Mouse (Mus musculus): ENCODE measurements at regions not wholly inside any gene's neighbourhood (a gene's known extent, or its start where the extent isn't known, plus 50 kb on each side); places are given as distances from the start of the nearest gene placed in this dataset.

DNA sequence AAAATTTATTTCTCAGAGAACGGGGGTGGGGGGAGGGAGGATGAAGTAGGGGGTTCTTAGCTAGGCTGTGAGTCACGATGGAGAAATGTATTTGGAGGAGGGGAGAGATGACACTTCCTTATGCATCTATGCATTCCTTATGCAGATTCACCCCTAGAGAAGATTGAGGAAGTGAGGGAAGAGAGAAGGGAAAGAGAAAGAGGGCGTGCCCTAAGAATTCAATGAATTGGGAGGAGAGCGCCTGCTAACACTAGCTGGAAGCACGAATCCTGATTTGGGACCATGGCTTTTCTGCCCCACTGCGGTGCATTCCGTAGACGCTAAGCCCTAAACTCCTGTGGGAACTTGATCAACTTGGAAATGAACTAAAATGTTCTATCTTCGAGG is 56.1 kb downstream of the Foxi3 start:
- ATAC-seq (ENCODE audit: low TSS enrichment), result no peak

DNA sequence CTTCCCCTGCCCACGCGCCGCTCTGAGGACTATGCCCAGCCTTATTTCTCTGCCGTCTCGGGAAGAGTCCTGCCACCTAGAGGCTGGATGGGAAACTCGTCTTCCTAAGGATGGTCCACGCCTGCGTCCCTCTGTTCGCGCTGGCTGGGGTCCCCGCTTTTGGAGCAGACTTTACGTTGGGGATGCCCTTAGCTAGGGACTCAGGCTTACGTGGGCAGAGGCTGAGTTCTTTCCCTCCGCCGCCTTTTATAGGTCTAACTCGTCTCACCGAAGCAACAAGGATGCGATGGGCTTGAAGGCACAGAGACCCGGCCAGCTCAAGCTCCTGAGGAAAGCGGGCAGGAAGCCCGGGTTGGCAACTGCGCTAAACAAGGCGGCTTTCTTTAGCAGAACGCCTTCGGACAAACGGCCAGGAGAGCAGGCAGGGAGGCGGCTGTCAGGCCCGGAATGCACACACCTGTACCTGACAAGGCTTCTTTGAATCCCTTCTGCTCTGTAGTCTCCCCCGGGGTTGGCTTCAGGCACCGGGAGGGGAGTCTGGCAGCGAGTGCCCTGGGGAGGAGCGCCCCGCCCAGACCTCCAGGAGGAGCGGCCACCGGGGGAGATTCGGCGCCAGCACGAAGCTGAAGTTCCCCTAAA is 56.6 kb downstream of the Foxi3 start:
- ATAC-seq (ENCODE audit: low TSS enrichment), result peak; percentile 99

DNA sequence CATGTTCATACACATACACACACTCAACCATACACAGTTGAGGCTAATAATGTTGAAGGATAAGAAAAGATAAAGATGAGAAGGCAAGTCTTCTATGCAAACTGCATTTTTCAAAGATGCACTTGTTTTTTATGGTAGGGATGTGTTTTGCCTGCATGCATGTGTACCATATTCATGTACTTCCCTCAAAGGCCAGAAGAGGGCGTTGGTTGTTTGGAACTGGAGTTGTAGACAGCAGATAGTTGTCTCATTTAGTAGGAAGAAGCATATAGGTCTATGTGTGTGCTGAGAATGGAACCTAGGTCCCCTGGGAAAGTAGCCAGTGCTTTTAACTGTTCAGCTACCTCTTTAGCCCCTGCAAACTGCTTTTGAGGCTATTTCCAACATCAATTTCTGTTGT is 60.1 kb downstream of the Foxi3 start:
- no peak for ATAC-seq (ENCODE audit: low TSS enrichment)

DNA sequence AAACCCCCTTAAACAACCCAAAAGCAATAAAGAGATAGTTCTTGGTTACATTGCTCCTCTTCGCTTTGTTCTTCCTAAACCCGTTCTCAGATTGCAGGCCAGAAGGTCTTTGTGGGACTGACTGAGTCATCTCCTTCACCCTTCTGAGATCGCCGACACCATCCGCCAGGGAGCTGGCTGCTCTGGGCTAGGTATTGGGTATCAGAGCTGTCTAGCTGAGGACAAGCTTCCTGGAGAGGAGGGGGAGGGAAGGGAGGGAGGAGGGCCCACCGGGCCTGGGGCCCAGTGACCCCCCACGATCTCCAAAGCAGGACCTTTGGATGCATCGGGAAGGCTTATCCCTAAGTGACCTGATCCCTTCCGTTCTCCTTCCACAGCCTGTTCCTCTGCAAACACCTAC is 65.0 kb downstream of the Foxi3 start:
- no peak for ATAC-seq (ENCODE audit: low TSS enrichment)

DNA sequence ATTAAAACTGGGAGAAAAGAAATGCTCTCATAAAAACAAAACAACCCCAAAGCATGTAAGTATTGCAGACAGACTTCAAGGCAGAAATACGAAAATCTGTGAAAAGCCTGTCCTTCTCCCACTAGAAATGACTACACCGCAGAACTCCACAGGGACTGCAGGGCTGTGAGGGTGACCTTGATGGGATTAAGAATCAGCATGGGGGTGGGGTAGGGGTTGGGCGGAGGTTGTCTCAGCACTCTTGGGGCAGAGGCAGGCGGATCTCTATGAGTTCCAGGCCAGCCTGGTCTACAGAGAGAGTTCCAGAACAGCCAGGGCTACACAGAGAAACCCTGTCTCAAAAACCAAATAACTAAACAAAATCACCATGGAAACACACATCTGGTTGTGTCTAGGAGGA is 69.1 kb downstream of the Foxi3 start:
- ATAC-seq (ENCODE audit: low TSS enrichment), result no peak

DNA sequence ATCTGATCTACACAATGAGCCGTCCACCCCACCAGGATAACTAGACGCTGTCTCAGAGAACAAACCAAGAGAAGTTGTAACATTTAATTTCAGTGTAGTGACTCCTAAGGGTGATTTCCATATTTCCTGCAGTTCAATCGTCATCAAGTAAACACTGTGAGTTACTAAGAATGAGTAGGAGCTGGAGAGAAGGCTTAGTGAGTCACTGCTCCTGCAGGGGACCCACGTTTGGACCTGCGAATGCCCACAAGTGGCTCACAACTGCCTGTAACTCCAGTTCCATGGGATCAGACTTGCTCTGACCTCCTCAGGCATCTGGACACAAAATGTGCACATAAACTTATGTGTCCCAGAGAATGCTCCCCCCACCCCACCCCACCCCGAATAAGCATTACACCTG is 73.3 kb downstream of the Foxi3 start:
- ATAC-seq (ENCODE audit: low TSS enrichment), result peak; percentile 50; the same call in 1 of the 2 replicates

DNA sequence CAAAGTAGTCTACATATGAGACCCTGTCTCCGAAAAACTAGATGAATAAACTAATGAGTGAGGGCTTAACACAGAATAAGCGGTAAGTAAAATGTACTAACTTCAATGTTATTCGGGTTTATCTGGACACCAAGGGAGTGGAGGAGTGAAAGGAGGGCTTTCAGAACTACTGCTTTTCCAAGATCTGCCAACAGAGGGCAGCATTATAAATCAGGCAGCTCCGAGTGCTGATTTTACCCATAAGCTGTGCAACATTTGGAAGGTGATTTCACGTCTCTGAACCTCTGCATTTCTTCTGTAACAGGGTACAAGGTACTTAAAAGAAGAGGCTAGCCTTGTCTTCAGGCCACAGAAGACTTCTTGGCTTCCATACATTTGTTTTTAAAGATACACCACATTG is 74.2 kb downstream of the Foxi3 start:
- no peak for ATAC-seq (ENCODE audit: low TSS enrichment)

DNA sequence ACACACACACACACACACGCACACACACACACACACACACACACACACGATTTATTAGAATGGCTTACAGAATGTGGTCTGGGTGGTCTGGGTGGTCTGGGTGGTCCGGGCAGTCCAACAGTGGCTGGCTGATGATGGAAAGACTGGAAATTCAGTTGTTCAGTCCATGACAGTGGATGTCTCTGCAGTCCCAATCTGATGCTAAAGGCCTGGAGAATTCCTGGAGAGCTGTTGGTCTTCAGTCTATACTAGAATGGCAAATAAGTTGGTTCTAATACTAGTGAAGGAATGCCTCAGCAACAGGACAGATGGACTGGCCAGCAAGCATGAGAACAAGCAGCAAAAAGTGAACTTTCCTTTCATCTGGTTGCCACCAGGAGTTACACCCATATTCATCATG is 87.9 kb downstream of the Foxi3 start:
- no peak for ATAC-seq (ENCODE audit: low TSS enrichment)

DNA sequence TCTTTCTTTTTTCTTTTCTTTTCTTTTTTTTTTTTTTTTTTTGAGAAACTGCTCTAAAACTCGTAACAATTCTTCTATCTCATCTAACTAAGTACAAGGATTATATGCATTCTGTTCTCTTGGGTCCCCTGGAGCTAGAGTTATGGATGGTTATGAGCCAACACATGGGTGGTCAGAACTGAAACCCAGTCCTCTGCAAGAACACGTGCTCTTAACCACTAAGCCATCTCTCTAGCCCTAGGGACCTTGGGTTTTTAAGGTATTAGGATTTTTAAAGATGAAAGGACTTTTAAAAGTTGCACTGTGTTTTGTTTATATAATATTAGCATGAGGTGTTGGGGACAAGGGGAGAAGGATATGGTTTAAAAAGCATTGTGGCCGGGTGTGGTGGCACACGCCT is 88.9 kb downstream of the Foxi3 start:
- no peak for ATAC-seq (ENCODE audit: low TSS enrichment)

DNA sequence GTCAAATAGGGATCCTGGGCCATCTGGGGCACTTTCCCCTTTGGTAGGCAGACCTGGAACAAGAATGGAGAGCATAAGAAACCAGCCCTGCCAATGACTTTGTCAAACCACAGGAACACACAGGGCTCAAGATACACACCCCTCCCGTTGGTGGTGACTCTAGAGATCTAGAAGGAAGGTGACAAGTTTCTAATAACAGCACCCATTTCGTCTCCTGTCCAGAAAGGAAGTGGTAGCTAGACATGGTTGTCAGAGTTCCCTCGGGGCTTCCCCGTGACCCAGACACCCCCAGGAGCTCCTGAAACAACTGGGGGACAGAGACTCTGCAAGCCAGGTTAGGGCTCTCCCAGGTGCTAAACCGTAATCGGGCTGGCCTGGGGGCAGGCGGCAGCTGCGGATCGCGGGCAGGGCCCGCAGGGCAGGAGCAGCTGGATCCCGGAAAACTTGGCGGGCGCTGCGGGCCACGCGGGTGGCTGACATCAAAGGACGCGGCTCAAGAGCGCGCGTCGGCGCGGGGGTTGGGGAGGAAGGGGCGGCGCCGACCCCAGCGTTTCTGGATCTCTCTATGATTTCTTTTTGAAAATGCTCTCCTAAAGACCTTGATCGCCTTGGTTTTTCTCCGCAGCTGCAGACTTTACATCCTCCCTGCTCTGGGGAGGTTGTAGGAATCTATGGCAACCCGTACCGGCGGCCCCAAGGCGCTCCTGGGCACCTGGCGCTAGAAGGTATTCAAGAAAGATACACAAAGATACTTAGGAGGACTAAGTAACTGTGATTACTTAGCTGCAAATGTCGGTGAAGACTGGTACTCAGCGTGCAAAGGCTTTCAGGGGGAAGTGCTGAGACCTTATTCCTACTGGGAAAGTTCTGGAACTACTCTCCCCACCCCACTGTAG is 92.1 kb downstream of the Foxi3 start:
- ATAC-seq (ENCODE audit: low TSS enrichment), result peak; percentile 67; the same call in 1 of the 2 replicates

DNA sequence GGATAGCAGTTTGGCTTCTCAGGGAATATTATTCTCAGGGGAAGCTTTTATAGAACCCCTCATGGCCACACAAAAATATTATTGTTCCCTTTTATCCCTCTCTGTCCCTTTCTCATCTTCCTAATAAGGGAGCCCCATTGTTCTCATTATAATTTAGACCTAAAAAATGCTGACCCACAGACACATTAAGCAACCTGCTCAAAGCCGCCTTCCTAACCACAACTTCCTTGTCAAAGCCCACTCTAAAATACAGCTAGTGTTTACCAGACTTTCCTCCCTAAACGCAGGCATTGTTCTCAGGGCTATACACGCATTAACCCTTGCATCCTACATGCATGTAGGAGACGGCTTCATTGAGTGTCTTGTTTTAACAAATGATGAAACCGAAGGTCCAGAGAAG is 93.9 kb downstream of the Foxi3 start:
- no peak for ATAC-seq (ENCODE audit: low TSS enrichment)

DNA sequence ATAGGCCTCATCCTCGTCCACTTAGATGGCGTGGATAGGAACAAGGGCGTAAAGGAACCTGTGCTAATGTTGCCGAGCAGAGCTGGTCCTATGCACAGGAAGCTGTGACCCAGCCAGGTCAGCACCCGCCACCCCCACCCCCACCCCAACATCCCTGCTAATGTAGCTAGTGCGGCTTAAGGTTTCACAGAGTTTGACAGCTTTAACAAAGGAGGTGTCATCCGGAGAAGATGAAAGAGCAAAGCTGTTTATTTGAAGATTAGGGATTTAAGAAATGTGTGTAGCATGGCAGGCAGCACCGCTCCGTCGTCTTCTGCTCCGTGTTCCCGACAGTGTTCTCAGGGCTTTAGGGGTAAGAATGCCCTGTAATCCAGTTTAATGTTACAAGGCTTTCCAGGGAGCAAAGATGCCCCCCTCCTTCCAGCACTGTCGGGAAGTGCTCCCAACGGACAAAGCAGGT is 93.5 kb downstream of the Thnsl2 start:
- ATAC-seq (ENCODE audit: low TSS enrichment), result no peak

DNA sequence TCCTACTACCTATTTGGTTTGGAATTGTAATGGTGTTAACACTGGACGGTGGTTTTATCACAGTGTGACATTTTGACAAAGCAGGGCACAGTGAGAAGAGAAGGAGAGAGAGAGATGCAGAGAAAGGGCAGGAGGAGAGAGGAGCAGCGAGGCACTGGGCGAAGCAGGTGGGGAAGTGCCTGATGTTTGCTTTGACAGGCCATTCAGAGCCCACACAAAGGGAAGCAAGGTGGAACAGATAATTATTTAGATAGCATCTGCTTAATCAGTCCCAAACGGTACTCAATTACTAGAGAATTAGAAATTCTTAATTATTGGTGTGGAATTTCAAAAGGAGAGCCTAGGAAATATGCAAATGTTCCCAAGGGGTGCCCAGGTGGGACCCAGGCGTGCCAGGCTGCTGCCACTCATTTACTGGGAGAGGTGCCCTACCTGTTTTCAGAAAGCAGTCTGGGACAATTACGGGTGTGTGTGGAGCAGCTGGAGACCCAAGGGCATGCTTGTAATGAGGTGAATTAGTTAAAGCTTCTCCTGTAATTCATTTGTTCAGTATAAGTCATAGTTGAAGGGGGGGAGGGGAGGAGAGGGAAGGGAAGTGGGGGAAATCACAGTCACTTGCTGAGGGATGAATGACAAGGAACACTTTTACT is 86.9 kb downstream of the Thnsl2 start:
- ATAC-seq (ENCODE audit: low TSS enrichment), result no peak

DNA sequence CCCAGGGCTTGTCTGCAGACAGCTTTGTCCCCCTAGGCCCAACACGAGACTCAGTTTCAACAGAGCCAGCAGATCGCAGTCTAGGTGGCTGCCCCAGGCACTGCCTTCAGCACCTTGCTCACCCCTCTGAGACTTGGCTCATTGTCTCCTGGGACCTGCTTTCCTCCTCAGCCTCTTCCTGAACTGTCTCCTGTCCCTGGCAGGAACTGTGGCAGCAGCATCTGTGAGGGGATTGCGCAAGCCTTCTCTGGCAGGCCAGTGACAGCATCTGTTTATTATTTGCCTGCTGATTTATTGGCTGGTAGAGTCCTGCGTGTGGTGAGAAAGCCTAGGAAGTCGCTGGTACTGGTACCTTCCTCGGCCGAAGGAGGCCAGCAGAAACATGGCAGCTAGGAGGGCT is 84.1 kb downstream of the Thnsl2 start:
- ATAC-seq (ENCODE audit: low TSS enrichment), result no peak

DNA sequence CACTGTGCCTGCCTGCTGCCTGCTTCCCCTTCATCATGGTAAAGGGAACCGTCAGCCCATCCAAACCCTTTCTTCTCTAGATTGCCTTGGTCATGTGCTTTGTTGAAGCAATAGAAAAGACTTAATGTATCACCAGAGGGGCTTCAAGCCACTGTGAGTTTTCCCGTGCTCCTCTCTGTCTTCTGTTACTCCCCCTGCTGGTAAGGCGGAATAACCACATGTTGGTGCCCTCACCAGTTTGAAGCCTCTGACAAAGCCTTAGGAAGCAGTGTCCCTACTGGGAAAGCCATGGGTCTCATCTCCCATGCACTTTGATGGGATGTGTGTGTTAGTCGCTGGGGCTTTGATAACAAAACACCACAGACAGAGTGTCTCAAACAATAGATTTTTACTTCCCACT is 81.3 kb downstream of the Thnsl2 start:
- ATAC-seq (ENCODE audit: low TSS enrichment), result no peak

DNA sequence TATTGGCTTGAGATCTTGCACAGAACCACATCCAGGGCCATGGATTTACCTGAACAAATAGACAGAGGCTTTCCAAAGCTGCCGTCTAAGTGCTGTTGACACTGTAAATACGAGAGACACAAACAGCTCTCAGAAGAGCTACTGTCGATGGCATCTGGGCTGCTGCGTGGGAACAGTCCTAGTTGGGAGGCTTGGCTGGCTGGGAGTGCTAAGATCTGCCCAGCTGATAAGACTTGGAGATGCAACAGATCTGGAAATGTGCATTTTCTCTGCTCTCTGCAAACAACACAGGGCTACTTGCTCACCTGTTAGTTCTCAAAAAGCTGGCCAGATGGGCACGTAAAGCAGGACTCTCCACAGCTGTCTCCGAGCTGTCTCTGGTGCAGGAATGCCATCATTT is 78.8 kb downstream of the Thnsl2 start:
- no peak for ATAC-seq (ENCODE audit: low TSS enrichment)

DNA sequence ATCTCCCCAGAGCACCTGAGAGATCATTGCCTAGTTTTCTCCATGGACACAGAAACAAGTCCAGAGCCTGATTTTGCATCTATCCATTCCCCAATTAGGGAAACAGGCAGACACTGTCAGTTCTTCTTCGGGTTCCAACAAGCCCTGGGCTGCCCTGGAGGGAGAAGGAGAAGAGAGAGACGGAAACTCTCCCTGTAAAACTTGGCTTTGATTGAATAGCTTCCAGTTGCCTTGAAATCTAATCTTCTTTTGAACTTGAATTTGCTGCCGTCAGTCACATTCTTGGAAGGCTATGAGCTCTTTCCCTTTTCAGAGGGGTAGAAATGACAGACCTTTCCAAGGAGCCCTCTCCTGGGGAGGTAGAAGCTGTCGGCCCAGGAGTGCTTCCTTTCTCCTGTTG is 75.0 kb downstream of the Thnsl2 start:
- no peak for ATAC-seq (ENCODE audit: low TSS enrichment)

DNA sequence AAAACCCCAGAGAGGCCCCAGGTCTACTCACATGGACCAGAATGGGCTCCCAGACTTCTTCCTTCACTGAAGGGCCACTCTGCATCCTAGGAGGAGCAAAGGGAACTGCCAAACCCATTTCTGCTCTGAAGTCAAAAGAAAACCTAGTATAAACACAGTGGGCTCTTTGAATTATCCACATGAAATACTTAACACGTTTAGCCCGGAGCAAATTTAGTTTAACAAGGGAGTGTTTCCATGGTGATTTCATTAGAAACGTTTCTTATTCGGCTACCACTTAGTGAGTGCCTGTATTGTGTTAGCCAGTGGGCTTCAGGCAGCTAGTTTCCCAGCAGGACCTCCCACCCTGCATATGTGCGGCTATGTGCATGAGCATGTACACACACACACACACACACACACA is 69.4 kb downstream of the Thnsl2 start:
- no peak for ATAC-seq (ENCODE audit: low TSS enrichment)

Data from frontal cortex, adult (tissue).